Mouse (Mus musculus) cerebellum, adult 8-10 months (tissue): Measurements from ENCODE around the gene Serpina3b.
"Not testable (repeated sequence)": the region's sequence is repeated elsewhere in the genome, so short reads cannot be mapped to it uniquely, and the experiment has no call there.

Experiments
- DNase-seq: peaks from one replicate; pipeline ENCODE4 v3.0.0; 2022

The Serpina3b gene

DNA sequence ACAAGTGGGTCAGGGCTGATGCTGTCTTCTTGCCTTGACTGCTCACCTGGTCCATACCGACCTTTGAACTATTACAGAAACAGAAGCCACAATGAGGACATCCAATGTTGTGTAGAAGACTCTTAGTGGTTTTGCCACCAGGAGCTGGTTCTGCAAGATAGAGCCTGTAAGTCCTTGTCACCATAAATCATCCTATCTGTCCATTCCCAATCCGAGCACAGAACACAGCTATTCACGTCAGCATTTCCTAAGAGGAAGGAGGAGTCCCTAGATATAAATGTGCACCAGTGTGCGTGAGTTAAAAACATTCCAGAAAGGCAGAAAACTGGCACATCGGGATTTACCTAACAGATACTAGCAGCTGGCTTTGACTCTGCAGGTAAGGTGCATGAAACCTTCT, at the start of gene Serpina3b:
Serpina3b (plus strand) TSS at position 301 of the 400 bp plus-strand sequence.
- DNase-seq = no peak

DNA sequence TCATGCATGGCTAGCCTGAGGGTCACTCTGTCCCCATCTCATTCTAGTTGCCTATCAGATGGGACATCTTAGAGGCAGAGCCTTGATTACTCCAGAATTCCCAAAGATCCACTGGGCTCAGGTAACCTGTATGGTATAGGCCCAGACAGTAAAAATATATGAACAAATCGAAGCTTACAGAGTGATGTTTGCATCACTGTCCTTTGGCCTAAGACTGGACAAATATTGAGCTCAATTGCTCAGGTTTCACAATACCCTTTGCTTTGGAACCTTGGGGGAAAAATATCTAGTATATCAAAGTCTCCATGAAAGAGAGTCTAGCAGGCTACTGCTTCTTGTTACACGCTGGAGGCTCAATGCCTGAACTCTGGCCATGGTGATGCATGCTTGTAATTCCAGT, 37.7 kb upstream of the Serpina3b start:
- no peak for DNase-seq

DNA sequence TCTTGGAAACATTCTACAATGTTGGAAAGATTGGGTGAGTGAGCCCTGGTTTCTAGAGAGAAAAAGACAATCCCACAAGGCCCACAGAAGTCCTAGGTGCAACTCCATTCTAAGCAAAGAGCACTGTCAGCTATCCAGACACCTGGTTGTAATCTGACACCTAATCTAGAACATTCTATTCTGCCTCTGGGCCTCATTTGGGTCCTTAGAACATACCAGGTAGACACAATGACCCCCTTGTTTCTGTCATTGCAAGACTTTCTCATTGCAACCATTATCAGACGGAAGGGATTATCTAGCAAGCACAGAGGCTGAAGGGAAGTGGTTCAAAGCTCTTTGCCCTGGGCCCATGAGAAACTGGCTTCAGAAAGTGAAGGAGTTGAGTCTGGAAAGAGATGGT, 36.5 kb upstream of the Serpina3b start:
- no peak for DNase-seq

DNA sequence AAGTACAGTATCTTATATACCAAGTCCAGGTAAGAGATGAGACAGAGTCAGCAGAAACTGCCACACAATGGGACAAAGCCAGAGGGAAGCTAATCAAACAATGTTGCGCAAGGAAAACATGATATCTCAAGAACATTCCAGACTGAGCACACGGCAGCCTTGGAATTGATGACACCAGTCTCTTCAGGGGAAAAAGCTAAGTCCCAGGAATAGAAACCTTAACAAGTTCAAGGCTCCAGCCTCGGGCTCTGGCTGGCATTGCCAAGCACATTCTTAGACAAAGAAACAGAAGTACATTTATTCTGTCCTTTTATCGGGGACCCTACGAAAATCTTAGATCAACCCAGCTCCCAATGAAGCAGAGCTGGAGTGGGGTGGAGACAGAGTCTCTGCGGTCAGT, 27.0 kb upstream of the Serpina3b start, which contains the start of gene Serpina5:
Serpina5 (plus strand) TSS at position 346 of the 400 bp plus-strand sequence.
- DNase-seq = no peak

DNA sequence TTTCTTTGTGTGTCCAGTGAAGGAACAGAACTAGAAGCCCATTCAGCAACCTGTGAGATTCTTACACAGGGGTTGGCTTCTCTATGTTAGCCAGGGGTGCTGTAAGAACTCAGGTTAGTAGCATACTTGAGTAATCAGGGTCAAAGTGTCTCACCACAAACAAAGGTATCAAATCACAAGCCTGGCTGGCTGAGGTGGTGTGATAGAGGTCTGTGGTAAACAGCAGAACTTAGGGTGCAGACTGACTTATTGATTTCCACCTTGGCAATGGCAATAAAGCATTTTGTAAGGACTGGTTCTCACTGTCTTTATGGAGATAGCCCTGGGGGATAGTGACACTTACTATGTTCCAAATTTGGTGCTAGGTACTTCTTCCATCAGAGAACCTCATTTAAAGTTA, 21.9 kb upstream of the Serpina3b start:
- DNase-seq = no peak

DNA sequence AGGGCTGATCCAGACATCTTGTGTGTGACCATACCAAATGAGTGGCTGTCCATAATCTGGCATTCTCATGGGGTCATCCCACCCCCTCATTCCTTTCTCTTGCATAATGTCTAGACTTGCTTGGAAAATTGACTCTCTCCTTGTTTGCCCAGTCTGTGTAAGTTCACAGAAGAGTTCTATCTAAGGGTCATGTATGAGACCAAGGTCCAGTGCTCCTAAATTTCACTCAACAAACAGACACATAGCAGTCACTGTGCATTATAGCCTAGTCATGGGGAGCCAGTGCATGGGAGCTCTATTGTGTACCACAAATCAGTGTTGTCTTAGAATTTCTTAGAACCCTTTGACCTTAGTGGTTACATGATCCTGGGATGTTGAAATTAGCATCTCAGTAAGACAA, 20.9 kb upstream of the Serpina3b start:
- no peak for DNase-seq

- no peak for DNase-seq
Measured at GRCm38 (mm10) chr12:104108507-104108906, 19.3 kb upstream of the Serpina3b start.

DNA sequence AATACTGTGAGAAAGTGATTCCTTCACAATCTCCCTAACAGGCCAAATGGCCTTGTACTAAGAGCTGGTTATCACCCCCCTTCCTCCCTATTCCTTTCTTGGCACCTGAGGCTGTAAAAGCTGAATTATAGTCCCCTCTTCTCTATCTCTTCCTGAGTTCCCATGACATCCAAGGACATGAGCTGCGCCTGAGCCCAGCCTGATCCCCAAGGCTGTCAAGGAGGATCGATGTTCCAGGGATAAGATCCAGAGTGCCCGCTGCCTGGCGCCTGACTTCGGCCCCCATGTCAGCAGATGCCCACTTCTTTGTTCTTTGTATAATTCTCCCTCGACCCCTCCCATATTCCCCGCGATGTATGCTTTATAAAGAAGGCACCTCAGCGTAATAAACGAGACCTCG, 15.5 kb upstream of the Serpina3b start, which contains the start of gene Serpina3a:
Serpina3a (plus strand) TSS at position 392 of the 400 bp plus-strand sequence.
- DNase-seq = not testable (repeated sequence)

DNA sequence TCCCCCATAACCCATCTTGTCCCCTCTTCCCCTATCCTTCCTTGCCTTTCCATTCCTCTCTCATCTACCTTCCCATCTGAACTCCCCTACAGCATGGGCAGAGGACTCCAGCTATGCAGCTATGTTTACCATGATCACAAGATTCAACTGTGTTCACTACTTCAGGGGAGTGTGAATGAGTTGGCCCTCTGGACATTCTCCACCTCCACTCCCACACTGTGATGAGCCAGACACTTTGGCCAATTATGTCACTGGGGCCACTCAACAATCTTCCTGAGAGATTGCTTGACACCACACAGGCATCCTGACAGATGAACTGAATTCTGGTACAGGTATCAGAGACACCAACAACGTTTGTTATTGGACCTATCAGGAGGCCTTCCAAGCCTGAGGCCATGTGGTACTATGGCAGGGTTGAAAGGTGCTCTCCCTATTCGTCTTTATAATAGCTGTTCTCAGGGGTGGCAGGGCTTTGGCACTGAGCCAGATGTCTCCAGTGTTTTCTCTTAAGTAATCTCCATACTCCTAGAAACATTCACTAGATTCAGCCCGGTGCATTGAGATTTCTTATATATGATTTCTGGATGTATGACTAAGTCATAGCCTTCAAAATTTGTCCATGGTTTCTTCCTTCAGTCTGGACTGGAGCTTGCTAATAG, 12.7 kb upstream of the Serpina3b start:
- DNase-seq = no peak

GRCm38 (mm10) chr12:104123097-104123496, 4.7 kb upstream of the Serpina3b start:
- no peak for DNase-seq

GRCm38 (mm10) chr12:104123996-104124395, 3.8 kb upstream of the Serpina3b start:
- DNase-seq = no peak

DNA sequence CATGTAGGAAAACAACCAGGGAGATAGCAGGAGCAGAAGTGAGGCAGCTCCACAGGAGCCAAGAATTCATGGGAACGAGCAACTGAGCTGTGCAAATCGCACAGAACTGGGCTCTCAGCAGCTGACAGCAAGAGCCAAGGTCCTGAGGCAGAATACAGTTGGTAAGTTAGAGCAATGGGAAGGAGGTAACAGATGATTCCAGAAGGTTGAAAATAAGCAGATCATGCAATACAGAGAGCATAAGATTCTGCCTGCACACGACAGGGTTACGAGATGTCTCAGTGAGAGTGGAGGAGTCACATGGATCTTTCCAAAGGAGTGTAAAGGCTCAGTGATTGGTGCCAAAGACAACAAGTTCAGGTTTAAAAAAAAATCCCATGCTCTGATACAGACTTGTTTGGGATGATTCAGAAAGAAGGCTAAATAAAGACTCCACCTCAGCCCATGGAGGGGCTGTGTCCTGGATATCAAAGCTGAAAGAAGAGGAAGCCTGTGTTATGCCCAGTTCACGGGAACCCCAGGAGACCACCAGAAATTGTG, 2.7 kb upstream of the Serpina3b start:
- DNase-seq = no peak

DNA sequence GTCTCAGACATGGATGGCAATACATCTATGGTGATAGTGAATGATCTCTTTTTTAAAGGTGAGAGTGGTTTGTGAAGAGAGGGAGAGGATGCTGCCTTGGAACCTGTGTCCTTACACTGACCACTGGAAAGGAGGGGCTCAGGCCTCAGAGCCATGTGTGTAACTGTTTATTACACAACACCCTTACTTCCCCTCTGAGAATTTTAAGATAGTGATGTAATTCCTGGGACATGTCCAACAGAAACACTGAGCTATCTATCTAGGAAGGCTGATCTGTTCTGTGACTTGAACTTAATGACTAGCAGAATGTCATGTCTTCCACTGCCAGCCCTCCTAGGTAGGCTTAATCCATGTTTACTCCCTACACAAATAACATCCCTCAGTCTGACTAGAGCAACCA, 3.2 kb downstream of the Serpina3b start:
- no peak for DNase-seq

GRCm38 (mm10) chr12:104138216-104138615, 10.4 kb downstream of the Serpina3b start:
- DNase-seq = no peak

GRCm38 (mm10) chr12:104140543-104141103, 12.8 kb downstream of the Serpina3b start:
- DNase-seq = no peak

- no peak for DNase-seq
Measured at GRCm38 (mm10) chr12:104141506-104141905, 13.7 kb downstream of the Serpina3b start.

DNA sequence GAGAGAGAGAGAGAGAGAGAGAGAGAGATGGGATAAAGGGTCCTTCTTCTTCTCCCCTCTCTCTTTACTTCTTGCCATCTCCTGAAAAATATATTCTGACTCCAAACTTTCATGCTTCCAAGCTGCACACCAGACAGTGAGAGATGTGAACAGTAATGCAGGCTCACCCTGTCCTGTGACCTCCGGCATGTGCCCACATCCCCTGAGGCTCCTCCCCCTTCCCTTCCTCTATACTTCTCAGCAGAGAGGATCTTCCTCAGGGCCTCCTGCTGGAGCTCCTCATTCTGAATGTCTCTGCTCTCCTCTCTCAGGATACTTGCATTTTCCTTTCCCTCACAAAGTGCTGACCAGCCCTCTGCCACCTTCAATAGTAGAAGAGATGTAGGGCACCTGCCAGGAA, 14.6 kb downstream of the Serpina3b start:
- no peak for DNase-seq

DNA sequence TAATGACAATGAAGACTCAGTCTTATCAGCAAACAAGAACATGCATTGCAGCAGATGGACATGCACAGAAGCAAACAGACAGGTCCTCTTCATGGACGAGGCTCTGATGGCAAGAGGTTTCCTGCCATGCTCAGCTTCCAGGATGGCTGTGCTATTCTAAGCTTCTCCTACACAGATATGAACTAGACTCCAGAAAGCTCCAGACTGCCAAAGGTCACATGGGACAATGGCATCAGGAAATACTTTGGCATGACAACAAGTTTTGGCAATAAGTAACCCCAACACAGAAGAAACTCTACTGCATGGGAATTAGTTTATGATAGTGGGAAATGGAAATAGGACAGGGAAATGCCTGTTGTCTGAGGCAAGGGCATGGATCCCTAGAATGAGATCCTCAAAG, 15.5 kb downstream of the Serpina3b start:
- no peak for DNase-seq

DNA sequence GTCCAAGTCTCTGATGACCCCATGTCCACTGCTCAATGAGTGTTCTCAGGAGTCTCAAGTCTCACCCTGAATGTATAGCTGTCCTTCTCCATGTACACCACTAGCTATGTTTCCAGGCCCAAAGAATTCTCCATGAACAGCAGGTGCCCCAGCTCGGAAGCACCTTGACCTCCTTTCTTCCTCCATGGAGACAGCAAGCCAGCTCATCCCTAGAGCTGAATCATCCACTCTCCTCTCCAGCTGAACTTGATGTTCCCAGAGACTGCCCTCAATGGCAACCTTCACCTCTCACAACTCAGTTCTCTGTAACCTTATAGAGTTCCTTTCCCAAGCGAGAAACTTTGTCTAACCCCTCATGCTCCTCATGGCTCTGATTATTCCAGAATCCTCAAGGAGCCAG, 17.8 kb downstream of the Serpina3b start:
- no peak for DNase-seq

DNA sequence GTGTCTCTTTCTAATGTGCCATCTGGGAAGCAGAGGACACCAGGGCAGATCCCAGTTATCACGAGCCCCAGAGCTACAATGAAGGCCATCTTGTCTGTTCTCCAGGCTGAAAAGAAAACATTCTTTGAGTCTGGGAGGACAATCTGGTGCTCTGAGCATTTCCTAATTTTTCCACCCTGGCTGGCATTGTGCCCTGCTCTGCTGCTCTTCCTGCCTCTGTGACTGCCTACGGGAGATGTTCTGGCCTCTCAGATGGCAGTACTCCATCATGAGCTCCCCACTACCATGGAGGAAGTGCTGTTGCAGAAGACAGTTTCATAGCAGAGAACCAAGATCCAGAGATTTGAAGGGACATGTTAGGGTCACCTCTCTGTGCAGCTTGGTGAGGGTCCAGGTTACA, 24.2 kb downstream of the Serpina3b start:
- no peak for DNase-seq

- DNase-seq = no peak
Measured at GRCm38 (mm10) chr12:104153041-104153645, 25.3 kb downstream of the Serpina3b start.

DNA sequence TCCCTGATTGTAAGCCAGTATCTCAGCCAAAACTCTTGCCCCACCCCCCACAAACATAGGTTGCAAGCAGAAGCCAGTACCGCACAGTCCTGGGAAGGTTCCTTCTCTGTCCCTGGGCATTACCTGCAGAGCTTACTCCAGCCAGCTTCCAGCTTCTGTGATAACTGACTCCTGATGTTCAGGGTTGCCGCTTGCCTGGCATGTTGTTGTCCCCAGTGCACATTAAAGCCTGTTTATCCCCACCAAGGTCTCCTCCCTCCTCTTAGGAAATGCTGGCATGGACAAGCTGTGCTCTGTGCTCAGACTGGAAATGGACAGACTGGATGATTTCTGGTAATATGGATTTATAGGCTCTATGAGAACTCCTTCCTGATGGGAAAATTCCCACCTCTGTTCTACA, 25.9 kb downstream of the Serpina3b start, which contains the start of gene Serpina3c:
Serpina3c (minus strand) TSS at position 215 of the 400 bp plus-strand sequence.
- no peak for DNase-seq

- DNase-seq = no peak
Measured at GRCm38 (mm10) chr12:104174747-104175146, 47.0 kb downstream of the Serpina3b start.

GRCm38 (mm10) chr12:104175636-104176035, 47.8 kb downstream of the Serpina3b start:
- DNase-seq = no peak
